Mouse (Mus musculus) G1E (cell line): ENCODE data around the gene Ube4b.

ENCODE experiments used
- CTCF ChIP-seq: IDR thresholded peaks from 2 replicates; pipeline ENCODE4 v1.5.1; 2012; ENCODE audit warnings: low read depth, low read length, inconsistent platforms, mixed read lengths
- GATA1 ChIP-seq: IDR thresholded peaks from 2 replicates; pipeline ENCODE4 v1.6.1; 2012; ENCODE audit warnings: borderline replicate concordance, low read length, inconsistent platforms, mixed read lengths
- GATA2 ChIP-seq: IDR thresholded peaks from 2 replicates; pipeline ENCODE4 v1.6.1; 2012; ENCODE audit warnings: low read depth, low read length, inconsistent platforms, borderline replicate concordance
- POLR2AphosphoS5 ChIP-seq: IDR thresholded peaks from 2 replicates; pipeline ENCODE4 v1.6.1; 2012; ENCODE audit warnings: low read depth, low read length, inconsistent platforms; ENCODE audit not compliant: insufficient replicate concordance
- TAL1 ChIP-seq: conservative IDR thresholded peaks from 2 replicates; pipeline ENCODE4 v1.6.1; 2012; ENCODE audit warnings: low read depth, low read length, inconsistent platforms, mixed read lengths

GRCm38 (mm10) chr4:149408331-149408730, 18.2 kb downstream of the Ube4b start:
- TF ChIP-seq CTCF (no peak), GATA1 (no peak), GATA2 (no peak), TAL1 (no peak), POLR2AphosphoS5 (no peak)
